Mouse (Mus musculus): ENCODE results near the gene Pan3. TPM values are rescaled to one million over a fixed set of nuclear protein-coding genes. Genes with fewer than 3 reads are reported as not detected.

Gene Pan3
- polyA plus RNA-seq, 1 experiment from 2014 or later, result 63.8 TPM

DNA sequence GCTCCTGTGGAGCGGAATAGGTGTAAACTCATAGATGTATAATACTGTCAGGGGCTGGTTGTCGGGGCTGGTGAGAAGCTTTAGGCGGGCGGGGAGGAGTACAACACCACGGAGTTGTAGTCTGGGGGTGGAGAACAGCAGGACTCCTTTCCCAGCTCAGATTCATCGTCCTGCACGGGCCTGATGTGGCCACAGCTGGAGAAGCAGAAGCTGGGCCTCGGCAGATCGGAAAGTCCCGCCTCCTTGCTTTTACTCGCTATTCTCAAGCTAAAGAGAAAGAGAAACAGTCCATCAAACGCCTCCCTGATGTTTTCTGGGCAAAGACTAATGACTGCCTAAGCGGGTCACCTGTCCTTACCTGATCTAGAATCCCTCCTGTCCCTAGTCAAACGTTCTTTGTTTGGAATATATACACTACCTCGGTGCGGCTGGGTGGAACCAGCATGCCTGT lies 134.2 kb downstream of the Pan3 start:
- Histone ChIP-seq H3K9me3 (ENCODE audit: control insufficient read depth, low read length) (no peaks in the 10 kb centered on the region), H3K9ac (ENCODE audit: low read depth, low read length) (no peak overlapping the region), H3K4me1 (replicated peaks; ENCODE audit: control insufficient read depth, insufficient read depth, low read length) (no peaks in the 10 kb centered on the region), H3K4me3 (ENCODE audit: low read depth, low read length) (no peak overlapping the region), H3K36me3 (ENCODE audit: control insufficient read depth, insufficient read depth, low read length) (no peaks in the 10 kb centered on the region), H3K27ac (ENCODE audit: low read depth, low read length) (no peak overlapping the region), H3K27me3 (ENCODE audit: control insufficient read depth, insufficient read depth, low read length) (no peaks in the 10 kb centered on the region), H3K4me2 (replicated peaks; ENCODE audit: low read depth, low read length) (no peak overlapping the region)
- DNase-seq (ENCODE audit: low spot score) (no peak), ATAC-seq (ENCODE audit: low FRiP score) (no peak)
- WGBS, result 31% methylated on average over 14 of the region's 16 CpGs

DNA sequence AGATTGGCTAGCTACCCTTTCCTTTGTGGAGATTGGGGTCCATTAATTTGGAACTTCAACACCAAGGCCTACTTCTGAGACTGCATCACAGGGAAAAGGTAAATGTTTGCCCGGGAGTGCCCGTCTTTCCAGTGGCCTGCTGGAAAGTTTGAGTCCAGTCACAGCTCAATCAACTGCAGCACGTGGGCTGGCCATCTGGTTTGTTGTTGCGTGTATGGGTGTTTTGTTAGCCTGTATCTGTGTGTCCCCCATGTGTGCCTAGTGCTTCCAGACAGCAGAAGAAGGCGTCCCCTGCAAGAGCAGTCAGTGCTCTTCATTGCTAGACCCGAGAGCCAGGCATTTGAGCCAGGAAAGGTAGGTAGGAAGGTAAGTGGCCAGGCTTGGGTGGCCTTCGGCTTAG lies 135.5 kb downstream of the Pan3 start:
- H3K27ac ChIP-seq (ENCODE audit: low read depth, low read length), result no peak overlapping the region
- WGBS, result 89% methylated on average over 7 of the region's 7 CpGs
- H3K9ac ChIP-seq (ENCODE audit: low read depth, low read length), result no peak overlapping the region
- H3K36me3 ChIP-seq (ENCODE audit: control insufficient read depth, insufficient read depth, low read length), result no peaks in the 10 kb centered on the region
- no peaks in the 10 kb centered on the region for H3K4me1 ChIP-seq (replicated peaks; ENCODE audit: control insufficient read depth, insufficient read depth, low read length)
- no peaks in the 10 kb centered on the region for H3K27me3 ChIP-seq (ENCODE audit: control insufficient read depth, insufficient read depth, low read length)
- ATAC-seq (ENCODE audit: low FRiP score) (no peak), DNase-seq (ENCODE audit: low spot score) (no peak)
- no peak overlapping the region for H3K4me3 ChIP-seq (ENCODE audit: low read depth, low read length)
- H3K4me2 ChIP-seq (replicated peaks; ENCODE audit: low read depth, low read length), result no peak overlapping the region
- H3K9me3 ChIP-seq (ENCODE audit: control insufficient read depth, low read length), result no peaks in the 10 kb centered on the region

DNA sequence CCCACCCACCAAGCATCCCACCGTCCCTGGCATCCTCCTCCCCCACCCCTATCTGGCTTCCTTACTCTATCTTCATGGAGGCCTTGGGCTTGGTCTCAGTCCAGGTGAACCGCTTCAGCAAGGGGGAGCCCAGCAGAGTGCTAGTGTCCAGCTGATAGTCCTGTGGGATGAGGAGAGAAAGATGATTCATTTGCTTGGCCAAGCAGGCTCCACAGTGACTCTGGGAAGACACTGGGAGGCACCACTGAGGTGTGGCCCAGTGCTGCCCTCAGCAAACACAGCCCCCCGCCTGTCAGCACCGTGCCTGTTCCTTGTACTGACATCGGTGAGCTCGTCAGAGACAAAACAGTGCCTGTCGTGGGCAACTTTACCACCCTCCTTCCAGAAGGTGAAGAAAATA lies 136.4 kb downstream of the Pan3 start:
- Histone ChIP-seq H3K9me3 (ENCODE audit: control insufficient read depth, low read length) (no peaks in the 10 kb centered on the region), H3K4me1 (replicated peaks; ENCODE audit: control insufficient read depth, insufficient read depth, low read length) (no peaks in the 10 kb centered on the region), H3K27me3 (ENCODE audit: control insufficient read depth, insufficient read depth, low read length) (no peaks in the 10 kb centered on the region), H3K27ac (ENCODE audit: low read depth, low read length) (no peak overlapping the region), H3K9ac (ENCODE audit: low read depth, low read length) (no peak overlapping the region), H3K36me3 (ENCODE audit: control insufficient read depth, insufficient read depth, low read length) (no peaks in the 10 kb centered on the region), H3K4me2 (replicated peaks; ENCODE audit: low read depth, low read length) (no peak overlapping the region), H3K4me3 (ENCODE audit: low read depth, low read length) (no peak overlapping the region)
- ATAC-seq (ENCODE audit: low FRiP score), result no peak
- WGBS, result 74% methylated on average over 7 of the region's 7 CpGs
- DNase-seq (ENCODE audit: low spot score), result no peak

DNA sequence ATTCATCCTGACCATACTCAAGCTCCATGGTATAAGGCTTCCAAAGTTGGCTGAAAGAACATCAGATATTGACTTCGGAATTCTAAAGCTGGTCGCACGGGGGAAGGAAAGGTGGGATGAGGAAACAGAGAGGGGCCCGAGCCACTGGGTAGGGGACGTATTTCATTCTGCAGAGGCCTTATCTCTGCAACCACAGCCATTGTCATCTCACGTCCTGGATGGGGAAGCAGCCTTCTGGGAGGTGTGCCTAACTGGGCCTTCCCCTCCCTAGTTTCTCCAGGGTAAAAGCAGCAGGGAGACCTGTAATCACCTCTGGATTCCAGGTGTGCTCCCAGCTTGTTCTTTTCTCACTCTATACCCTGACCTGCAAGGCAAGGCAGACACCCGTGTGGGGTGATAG lies 142.7 kb downstream of the Pan3 start:
- Histone ChIP-seq H3K36me3 (ENCODE audit: control insufficient read depth, insufficient read depth, low read length) (no peaks in the 10 kb centered on the region), H3K9me3 (ENCODE audit: control insufficient read depth, low read length) (no peaks in the 10 kb centered on the region), H3K27me3 (ENCODE audit: control insufficient read depth, insufficient read depth, low read length) (no peaks in the 10 kb centered on the region), H3K27ac (ENCODE audit: low read depth, low read length) (no peak overlapping the region), H3K4me2 (replicated peaks; ENCODE audit: low read depth, low read length) (no peak overlapping the region), H3K4me1 (replicated peaks; ENCODE audit: control insufficient read depth, insufficient read depth, low read length) (no peaks in the 10 kb centered on the region), H3K4me3 (ENCODE audit: low read depth, low read length) (no peak overlapping the region), H3K9ac (ENCODE audit: low read depth, low read length) (no peak overlapping the region)
- 87% methylated on average over 7 of the region's 7 CpGs for WGBS
- ATAC-seq (ENCODE audit: low FRiP score) (no peak), DNase-seq (ENCODE audit: low spot score) (no peak)

DNA sequence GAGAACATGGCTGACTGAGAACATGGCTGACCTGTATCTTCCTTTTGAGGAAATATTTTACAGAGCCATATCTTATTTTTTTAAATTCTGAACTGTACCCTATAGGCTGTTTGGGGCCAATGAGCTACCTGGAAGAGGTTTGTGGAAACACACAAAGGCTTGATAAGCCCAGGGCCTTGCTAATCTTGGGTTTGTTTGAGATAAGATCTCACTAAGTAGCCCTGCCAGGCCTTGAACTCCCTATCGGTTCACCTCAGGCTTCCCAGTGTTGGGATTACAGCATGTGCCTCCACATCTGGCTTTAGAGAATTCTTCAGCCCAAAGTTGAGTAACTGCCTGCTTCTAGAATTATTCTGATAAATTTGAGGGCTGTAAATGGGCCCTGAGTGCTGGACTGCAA lies 143.6 kb downstream of the Pan3 start:
- H3K4me1 ChIP-seq (replicated peaks; ENCODE audit: control insufficient read depth, insufficient read depth, low read length), result no peaks in the 10 kb centered on the region
- no peaks in the 10 kb centered on the region for H3K9me3 ChIP-seq (ENCODE audit: control insufficient read depth, low read length)
- ATAC-seq (ENCODE audit: low FRiP score) (no peak), DNase-seq (ENCODE audit: low spot score) (no peak)
- 96% methylated on average over 1 of the region's 1 CpGs for WGBS
- H3K9ac ChIP-seq (ENCODE audit: low read depth, low read length), result no peak overlapping the region
- no peak overlapping the region for H3K4me2 ChIP-seq (replicated peaks; ENCODE audit: low read depth, low read length)
- H3K4me3 ChIP-seq (ENCODE audit: low read depth, low read length), result no peak overlapping the region
- H3K27me3 ChIP-seq (ENCODE audit: control insufficient read depth, insufficient read depth, low read length), result no peaks in the 10 kb centered on the region
- no peak overlapping the region for H3K27ac ChIP-seq (ENCODE audit: low read depth, low read length)
- no peaks in the 10 kb centered on the region for H3K36me3 ChIP-seq (ENCODE audit: control insufficient read depth, insufficient read depth, low read length)

DNA sequence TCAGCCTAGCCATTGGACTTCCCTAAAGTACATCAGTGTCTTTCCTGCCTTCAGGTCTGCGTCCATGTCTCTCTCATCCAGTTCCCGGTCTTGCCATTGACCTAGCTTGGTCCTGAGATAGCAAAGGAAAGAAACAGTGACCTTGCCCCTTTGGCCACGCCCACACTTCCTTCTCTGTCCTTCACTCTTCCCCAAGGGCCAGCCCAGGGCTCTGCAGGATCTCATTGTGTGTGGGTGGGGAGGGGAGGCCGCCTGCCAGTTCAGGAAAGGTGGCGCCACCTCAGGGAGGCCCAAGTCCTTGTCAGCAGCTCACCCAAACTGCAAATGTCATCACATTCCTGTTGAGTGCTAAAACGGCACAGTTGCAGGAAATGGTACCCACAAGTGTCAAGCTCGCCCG lies 144.6 kb downstream of the Pan3 start:
- H3K27me3 ChIP-seq (ENCODE audit: control insufficient read depth, insufficient read depth, low read length), result no peaks in the 10 kb centered on the region
- 62% methylated on average over 8 of the region's 8 CpGs for WGBS

DNA sequence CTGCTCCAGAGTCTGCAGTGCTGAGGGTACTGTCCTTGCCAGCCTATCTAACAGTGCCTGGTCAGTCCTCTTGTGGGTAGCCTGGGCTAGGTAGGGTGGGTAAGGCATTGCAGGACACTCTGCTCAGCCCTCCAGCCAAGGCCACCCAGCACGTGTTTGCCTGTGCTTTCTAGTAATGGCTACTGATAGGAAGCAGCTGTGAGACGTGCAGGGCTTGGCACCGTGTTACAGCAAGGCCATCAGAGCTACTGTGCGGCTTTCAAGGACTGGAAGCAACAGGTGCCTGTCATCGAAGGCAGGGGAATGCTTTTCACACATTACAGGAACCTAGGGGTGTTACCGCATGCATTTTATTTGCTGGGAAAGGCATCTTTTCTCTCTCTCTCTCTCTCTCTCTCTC lies 147.0 kb downstream of the Pan3 start:
- DNase-seq (ENCODE audit: low spot score) (no peak), ATAC-seq (ENCODE audit: low FRiP score) (no peak)
- no peak overlapping the region for H3K27ac ChIP-seq (ENCODE audit: low read depth, low read length)
- no peaks in the 10 kb centered on the region for H3K4me1 ChIP-seq (replicated peaks; ENCODE audit: control insufficient read depth, insufficient read depth, low read length)
- WGBS, result 83% methylated on average over 6 of the region's 6 CpGs
- no peaks in the 10 kb centered on the region for H3K27me3 ChIP-seq (ENCODE audit: control insufficient read depth, insufficient read depth, low read length)
- H3K36me3 ChIP-seq (ENCODE audit: control insufficient read depth, insufficient read depth, low read length), result no peaks in the 10 kb centered on the region
- no peak overlapping the region for H3K9ac ChIP-seq (ENCODE audit: low read depth, low read length)
- no peaks in the 10 kb centered on the region for H3K9me3 ChIP-seq (ENCODE audit: control insufficient read depth, low read length)
- no peak overlapping the region for H3K4me3 ChIP-seq (ENCODE audit: low read depth, low read length)
- no peak overlapping the region for H3K4me2 ChIP-seq (replicated peaks; ENCODE audit: low read depth, low read length)

More for the DNA sequence above, 144.6 kb downstream of the Pan3 start:
- Histone ChIP-seq H3K4me3 (ENCODE audit: low read depth, low read length) (no peak overlapping the region), H3K9me3 (ENCODE audit: control insufficient read depth, low read length) (no peaks in the 10 kb centered on the region), H3K27ac (ENCODE audit: low read depth, low read length) (no peak overlapping the region), H3K36me3 (ENCODE audit: control insufficient read depth, insufficient read depth, low read length) (no peaks in the 10 kb centered on the region), H3K9ac (ENCODE audit: low read depth, low read length) (no peak overlapping the region), H3K4me2 (replicated peaks; ENCODE audit: low read depth, low read length) (no peak overlapping the region), H3K4me1 (replicated peaks; ENCODE audit: control insufficient read depth, insufficient read depth, low read length) (no peaks in the 10 kb centered on the region)
- DNase-seq (ENCODE audit: low spot score) (no peak), ATAC-seq (ENCODE audit: low FRiP score) (no peak)

DNA sequence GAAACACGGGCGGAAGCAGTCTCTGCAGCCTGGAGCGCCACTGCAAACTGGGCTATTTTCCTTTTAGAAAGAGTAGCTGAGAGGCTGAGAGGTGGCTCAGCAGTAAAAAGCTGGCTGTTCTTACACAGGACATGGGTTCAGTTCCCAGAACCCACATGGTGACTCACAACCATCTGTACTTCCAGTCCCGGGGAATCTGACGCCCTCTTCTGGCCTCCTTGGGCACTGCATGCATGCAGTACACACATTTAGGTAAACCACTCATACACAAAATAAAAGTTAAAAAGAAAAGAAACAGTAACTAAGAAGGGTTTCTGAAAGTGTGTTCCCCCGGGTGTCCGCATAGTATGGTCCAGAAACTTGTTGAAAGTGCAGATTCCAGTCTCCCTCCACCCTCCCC lies 149.2 kb downstream of the Pan3 start:
- 87% methylated on average over 7 of the region's 7 CpGs for WGBS
- no peak overlapping the region for H3K9ac ChIP-seq (ENCODE audit: low read depth, low read length)
- H3K4me1 ChIP-seq (replicated peaks; ENCODE audit: control insufficient read depth, insufficient read depth, low read length), result no peaks in the 10 kb centered on the region

DNA sequence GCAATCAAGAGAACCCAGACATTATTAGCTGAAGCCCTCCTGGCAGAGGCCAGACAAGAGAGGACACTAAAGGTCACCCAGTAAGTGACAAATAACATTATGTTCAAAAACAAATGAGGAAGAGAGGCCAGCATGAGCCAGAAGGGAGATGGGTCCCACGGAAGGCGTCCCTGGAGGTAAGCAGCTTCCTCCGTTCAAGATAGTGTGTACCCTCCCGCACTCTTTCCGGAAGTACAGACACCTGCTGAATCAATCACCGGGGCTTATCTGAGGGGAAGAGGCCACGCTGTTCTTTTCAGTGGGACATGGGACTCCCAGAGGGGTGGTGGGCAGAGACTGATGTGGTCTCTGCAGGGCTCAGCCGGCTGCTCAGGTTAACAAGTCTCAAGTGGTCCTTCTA lies 149.7 kb downstream of the Pan3 start:
- Histone ChIP-seq H3K27ac (ENCODE audit: low read depth, low read length) (no peak overlapping the region), H3K9ac (ENCODE audit: low read depth, low read length) (no peak overlapping the region), H3K4me2 (replicated peaks; ENCODE audit: low read depth, low read length) (no peak overlapping the region), H3K4me1 (replicated peaks; ENCODE audit: control insufficient read depth, insufficient read depth, low read length) (no peaks in the 10 kb centered on the region), H3K9me3 (ENCODE audit: control insufficient read depth, low read length) (no peaks in the 10 kb centered on the region), H3K4me3 (ENCODE audit: low read depth, low read length) (no peak overlapping the region), H3K36me3 (ENCODE audit: control insufficient read depth, insufficient read depth, low read length) (no peaks in the 10 kb centered on the region), H3K27me3 (ENCODE audit: control insufficient read depth, insufficient read depth, low read length) (no peaks in the 10 kb centered on the region)
- ATAC-seq (ENCODE audit: low FRiP score) (no peak), DNase-seq (ENCODE audit: low spot score) (no peak)
- 82% methylated on average over 8 of the region's 8 CpGs for WGBS

More for the DNA sequence above, 149.2 kb downstream of the Pan3 start:
- H3K9me3 ChIP-seq (ENCODE audit: control insufficient read depth, low read length), result no peaks in the 10 kb centered on the region
- no peaks in the 10 kb centered on the region for H3K27me3 ChIP-seq (ENCODE audit: control insufficient read depth, insufficient read depth, low read length)
- H3K36me3 ChIP-seq (ENCODE audit: control insufficient read depth, insufficient read depth, low read length), result no peaks in the 10 kb centered on the region
- H3K4me3 ChIP-seq (ENCODE audit: low read depth, low read length), result no peak overlapping the region
- no peak overlapping the region for H3K4me2 ChIP-seq (replicated peaks; ENCODE audit: low read depth, low read length)
- DNase-seq (ENCODE audit: low spot score), result no peak
- no peak overlapping the region for H3K27ac ChIP-seq (ENCODE audit: low read depth, low read length)
- no peak for ATAC-seq (ENCODE audit: low FRiP score)
